Mouse (Mus musculus): ENCODE data around the gene Frs3. TPM values are rescaled to one million over a fixed set of nuclear protein-coding genes. Genes with fewer than 3 reads are reported as not detected.

Gene Frs3
- total RNA-seq, 2 experiments from 2014 or later, result 26.0 to 29.8 TPM

DNA sequence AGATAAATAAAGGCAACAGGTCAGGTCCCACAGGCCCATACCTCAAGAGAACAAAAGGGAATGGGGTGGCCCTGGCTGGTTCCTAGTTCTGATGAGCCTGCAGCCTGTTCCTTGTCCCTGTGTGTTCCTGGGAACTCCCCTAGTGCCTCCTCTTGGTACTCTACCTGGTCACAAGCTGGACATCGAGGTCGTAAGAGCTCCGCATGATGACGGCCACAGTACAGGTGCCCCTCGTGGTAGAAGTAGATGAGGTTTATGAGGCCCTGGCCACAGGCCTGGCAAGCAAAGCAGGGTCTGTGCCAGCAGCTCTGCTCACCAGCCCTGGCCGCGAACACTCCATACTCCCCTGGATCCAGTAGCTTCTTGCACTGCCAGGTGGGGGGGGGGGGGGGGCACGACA is 1.1 kb downstream of the Frs3 start:
- DNase-seq (ENCODE audit: low spot score in 2 of 2), result no peak

DNA sequence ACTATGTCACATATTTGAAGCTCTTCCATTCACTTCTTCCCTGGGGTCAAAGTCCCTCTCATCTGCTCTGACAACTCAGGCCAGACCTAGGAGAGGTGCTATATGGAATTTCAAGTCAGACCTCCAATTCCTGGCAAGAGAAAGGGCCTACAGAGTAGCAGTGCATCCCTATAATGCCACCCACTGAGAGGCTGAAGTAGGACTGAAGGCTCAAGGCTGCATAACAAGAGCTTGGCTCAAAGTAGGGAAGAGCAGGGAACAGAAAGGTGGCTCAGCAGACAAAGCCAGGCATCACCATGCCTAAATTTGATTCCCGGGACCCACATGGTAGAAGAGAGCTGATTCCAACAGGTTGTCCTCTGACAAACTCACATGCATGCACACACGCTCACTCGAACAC is 2.8 kb downstream of the Frs3 start:
- DNase-seq (ENCODE audit: low spot score in 2 of 2), result no peak

DNA sequence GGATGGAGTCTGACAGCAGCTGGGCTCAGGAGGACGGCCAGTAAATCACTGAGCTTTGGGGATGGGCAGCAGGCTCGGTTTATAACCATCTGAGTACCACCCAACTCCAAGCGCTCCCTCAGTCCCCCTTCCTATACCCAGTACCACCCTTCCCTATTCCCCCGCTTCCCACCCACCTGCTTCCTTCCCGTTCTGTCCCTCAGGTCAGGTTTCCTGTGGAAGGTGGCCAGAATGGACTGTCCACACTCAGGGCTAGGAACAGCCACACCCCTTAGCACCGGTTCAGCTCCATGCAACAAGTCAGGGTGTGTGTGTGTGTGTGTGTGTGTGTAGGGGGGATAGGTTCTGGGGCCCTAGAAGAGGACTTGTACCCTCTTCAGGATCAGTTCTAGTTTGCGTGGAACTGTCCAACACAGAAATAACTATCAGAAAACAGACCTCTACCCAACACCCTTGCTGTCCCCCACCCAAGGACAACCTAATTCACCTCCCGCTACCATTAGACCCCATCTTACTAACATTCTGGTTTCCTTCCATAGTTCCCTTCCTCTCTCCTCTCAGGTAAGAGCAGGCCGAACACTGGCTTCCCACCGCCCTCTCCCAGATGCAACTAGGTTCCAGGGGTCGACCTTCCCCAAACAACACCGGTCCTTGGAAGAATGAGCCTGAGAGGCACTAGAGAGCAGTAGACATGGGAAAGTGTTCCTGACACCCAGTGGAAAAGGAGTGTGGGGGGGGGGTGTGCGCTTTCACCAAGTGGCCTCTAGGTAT is 5.0 kb downstream of the Frs3 start:
- DNase-seq (ENCODE audit: low spot score in 2 of 2), result no peak

DNA sequence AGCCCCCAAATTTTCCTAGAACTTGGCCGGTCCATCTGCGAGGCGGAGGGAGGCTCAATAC is 5.4 kb downstream of the Frs3 start, which contains the start of gene Gm21981:
Gene Gm21981, minus strand, starts transcription at position 14 of the 61 bp plus-strand sequence.
- no peak for DNase-seq (ENCODE audit: low spot score in 2 of 2)

DNA sequence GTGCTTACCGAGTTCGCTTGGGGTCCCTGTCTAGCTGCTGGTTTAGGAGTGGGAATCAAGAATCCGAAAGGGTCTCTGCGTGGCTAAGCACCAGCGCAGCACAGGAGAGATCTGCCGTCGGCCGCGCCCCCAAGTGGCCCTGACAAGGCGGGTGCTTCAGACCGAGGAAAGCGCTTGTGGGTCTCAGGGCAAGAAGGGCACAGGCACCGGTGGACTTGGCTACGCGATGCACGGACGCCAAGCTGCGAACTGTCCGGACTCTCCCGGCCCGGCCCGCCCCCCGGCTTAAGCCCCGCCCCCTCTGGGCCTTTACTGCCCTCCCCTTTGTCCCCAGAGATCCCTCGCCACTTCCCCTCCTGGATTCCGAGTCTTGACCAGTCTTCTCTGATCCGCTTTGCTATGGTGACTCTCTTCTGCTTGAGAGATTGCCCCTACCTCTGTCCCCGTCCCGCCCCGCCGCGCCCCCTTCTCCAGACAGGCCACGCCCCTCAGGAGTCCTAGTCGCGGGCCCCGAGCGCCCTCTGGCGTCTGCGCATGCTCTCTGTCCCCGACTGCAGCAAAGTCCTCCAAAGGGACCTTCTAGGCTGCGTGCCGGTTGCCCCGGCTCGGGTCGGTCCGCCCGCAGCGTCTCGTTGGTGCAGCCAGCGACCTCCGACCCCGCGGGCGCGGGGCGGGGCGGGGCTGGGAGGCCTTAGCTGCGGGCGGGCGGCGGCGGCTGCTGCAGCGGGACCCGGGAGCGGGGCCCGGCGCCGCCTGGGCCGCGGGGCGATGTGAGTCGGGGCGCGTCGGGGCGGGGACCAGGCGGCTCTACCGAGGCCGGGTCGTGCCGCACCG is 5.9 kb downstream of the Frs3 start, which contains the start of gene Prickle4:
Gene Prickle4, minus strand, starts transcription at position 234 of the 834 bp plus-strand sequence.
- peak; percentile 93 to 98 for DNase-seq (ENCODE audit: low spot score in 2 of 2)

DNA sequence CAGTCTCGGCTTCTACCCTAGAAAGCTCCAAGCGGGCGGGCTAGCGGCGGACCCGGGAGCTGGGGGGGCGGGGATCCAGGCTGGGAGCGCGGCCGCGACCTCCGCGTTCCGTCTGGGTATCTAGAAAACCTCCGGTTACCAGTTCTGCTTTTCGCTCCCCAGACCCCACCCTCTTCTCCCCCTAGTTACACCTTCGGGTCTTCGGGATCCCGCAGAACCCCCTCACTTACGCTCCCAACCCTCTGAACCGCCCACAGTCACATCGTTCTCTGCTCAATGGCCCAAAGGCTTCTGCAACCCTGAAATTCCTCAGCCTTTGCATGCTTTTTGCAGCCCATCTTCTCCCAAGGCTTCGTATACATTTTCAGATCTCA is 6.5 kb downstream of the Frs3 start:
- no peak for DNase-seq (ENCODE audit: low spot score in 2 of 2)

DNA sequence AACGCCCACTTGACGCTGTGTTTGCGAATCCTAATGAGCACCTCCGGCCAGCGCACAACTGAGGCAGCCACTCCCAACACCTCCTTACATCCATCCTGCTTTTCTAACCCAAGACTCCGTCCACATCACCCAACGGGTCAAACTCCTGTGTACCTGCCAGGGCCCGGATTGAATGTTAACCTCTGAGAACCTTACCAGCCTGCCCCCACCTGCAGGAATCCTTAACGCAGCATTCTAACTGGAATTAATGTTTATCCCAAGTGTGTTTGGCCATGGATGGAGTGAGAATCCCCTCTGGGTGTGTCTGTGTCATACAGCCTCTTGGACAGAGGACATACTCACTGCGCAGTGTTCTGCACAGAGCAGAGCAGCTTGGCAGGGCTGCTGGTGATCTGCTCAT is 9.3 kb downstream of the Frs3 start:
- DNase-seq (ENCODE audit: low spot score in 2 of 2), result no peak

DNA sequence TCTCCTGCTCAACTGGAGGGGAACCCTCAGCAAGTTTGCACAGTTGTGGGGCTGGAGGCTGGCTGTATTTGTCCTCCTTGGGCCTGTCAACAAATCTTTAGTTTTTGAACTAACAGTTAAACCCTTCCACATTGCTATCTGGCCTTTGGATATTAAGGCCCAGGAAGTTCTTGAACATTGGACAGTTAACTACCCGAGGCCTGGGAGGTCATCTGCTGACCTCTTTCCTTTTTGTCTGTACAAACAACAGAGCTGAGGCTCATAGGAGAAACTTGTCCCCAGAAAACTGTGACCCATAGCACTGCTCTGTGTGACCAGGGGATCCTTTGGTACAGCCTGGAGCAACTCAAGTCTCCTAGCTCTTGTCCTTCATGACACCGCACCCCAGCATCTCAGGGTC is 10.2 kb downstream of the Frs3 start:
- no peak for DNase-seq (ENCODE audit: low spot score in 2 of 2)

DNA sequence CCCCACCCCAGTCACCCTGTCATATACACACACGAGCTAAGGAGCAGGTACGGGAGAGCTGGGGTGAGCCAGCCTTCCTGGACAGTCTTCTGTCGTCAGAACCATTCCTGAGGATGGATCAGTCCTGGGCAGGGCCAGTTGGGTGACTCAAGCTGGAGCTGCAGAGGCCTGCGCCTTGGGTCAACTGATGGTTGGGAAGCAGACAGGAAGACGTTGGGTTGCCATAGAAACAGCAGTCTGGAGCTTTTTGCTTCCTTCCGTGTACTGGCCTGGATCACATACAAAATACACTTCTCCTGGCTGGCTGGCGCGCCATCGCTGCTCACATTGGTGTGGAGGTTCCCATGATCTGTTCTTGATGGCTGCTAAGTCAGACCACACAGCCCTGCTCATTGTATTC is 13.0 kb downstream of the Frs3 start:
- DNase-seq (ENCODE audit: low spot score in 2 of 2), result no peak

DNA sequence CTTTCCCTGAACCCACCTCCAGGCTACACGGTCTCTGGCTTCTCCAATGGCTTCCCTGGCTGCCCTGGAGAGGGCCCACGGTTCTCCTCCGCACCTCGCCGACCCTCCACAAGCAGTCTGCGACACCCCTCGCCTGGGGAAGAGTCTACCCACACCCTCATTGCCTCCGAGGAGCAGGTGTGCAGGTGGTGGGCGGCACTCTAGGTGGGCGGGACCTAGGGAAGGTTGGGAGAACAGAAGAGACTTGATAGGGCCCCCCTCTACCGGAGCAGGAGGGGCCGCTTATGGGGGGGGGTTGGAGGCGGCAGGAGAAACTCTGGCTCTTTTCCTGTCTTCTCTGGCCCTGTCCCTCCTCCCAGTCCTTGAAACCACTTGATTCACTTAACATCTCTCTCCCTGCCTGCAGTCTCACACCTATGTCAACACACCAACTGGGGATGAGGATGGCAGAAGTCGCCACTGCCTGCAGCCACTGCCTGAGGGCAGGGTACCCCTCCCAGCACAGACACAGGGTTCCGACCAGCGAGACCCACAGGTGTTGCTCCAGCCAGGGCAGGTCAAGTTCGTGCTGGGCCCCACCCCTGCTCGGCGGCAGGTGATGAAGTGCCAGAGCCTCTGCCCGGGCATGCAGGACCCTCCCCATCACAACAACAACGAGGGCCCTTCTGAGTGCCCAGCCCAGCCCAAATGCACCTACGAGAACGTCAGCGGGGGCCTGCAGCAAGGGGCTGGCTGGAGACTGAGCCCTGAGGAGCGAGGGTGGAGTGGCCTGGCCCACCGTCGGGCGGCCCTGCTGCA is 13.9 kb downstream of the Frs3 start:
- DNase-seq (ENCODE audit: low spot score in 2 of 2), result no peak

DNA sequence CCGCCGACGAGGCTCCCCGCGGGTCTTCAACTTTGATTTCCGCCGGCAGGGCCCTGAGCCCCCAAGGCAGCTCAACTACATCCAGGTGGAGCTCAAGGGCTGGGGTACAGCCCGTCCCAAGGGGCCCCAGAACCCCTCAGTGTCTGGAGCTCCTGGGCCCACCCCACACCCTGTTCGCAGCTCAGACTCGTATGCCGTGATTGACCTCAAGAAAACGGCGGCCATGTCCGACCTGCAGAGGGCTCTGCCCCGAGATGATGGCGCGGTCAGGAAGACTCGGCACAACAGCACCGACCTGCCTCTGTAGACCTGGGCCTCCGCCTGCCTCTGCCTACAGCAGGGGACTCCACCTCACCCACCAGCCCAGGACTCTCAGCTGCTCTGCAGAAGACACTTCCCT is 14.7 kb downstream of the Frs3 start:
- no peak for DNase-seq (ENCODE audit: low spot score in 2 of 2)

DNA sequence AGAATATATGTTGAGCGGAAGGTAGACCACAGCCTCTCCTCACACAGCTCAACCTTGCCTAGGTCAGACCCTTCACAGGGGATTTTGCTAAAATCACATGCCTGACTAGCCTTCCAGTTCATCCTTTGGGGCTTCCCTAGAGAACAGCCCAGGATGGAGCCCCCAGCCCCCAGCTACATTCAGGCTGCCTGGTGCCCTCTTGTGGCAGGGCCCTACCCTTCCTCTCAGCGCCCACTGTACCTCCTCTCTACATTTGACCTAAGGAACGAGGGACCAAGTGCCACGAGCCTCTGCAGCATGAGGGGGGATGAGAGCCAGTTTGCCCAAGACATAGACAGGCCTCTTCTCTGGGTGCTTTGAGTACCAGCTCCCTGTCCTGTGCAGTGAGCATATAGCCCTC is 15.9 kb downstream of the Frs3 start:
- no peak for DNase-seq (ENCODE audit: low spot score in 2 of 2)

DNA sequence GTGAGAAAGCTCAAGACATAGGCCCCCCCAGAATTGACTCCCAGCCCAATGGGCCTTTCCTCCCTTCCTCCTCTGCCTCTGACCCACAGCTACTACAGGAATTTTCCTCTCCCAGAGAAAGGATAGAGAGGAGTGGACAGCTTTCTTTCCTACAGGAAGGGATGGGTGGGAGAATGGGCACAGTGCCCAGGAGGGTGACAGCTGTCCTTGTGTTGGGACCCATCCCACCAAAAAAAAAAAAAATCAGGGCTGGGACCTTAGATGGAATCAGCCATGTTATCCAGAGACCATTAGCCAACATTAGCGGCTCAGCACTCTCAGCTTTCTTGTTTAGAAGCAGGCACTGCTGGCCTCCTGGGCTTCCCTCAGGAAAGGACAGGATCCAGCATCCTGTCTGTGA is 17.4 kb downstream of the Frs3 start:
- no peak for DNase-seq (ENCODE audit: low spot score in 2 of 2)

DNA sequence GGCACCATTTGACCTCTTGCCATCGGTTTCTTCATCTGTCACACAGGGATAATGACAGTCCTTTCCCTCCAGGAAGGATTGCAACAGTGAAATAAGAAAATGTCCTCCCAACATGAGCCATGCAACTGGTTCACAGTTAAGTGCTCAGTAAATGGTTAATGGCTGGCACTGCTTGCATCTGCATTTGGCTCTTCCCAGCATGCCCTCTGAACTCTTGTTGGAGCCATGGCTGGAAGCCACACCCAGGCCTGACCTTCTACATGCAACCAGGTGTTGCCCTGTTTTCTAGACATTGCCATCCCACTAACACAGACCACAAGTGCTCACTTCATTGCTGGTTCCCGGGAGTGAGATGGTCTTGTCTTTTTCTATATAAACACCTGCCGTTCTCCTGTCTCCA is 19.1 kb downstream of the Frs3 start:
- no peak for DNase-seq (ENCODE audit: low spot score in 2 of 2)

DNA sequence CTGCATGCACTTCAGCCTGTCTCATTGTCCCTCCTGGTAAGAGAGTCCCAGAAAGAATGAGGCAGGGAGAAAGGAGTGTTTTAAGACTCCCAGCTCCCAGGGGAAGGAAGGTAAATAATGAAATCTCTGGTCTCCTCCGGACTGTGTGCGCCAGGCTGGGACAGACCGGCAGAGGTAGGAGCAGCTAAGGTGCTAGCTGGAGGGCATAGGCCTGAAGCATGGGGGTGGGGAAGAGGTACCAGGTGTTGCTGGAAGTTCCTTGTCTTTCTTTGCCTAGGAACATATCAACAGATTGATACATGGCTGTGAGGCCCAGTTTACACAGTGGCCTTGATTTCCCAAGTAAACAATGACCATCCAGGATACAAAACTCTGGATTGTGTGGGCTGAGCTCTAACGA is 20.1 kb downstream of the Frs3 start:
- DNase-seq (ENCODE audit: low spot score in 2 of 2), result no peak

DNA sequence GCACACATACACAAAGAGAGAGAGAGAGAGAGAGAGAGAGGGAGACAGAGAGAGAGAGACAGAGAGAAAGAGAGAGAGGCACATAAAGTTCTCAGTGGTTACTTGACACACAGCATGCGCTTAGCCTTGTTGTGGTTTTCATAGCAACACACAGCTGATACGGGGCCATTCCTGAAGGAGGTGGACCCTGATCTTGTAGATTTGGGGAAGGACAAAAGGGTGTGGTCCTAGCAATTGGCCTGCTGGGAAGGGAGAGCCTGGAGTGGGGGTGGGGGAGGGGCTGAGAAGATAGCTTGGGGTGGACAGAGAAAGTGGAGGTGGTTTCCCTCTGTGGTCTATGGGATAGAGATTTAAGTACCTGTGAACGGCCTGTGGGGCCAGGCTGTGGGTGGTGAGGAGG is 21.2 kb downstream of the Frs3 start:
- no peak for DNase-seq (ENCODE audit: low spot score in 2 of 2)

DNA sequence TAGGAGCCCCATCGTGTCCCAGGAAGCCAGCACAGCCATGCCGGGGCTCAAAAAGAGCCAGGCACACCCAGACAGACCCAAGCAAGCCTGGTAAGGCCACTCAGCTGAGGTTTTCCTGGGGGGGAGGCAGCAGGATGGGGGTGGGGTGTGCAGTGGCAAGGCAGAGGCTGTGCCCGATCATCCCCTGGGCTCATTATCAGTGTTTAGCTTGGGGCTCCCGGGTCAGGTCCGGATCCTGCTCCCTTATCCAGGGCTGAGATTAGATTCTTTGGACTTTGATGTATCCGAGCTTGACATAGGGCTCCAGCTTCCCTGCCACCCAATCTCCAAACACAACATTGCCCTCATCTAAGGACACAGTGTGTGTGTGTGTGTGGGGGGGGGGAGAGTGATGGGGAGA is 23.1 kb downstream of the Frs3 start:
- DNase-seq (ENCODE audit: low spot score in 2 of 2), result no peak

DNA sequence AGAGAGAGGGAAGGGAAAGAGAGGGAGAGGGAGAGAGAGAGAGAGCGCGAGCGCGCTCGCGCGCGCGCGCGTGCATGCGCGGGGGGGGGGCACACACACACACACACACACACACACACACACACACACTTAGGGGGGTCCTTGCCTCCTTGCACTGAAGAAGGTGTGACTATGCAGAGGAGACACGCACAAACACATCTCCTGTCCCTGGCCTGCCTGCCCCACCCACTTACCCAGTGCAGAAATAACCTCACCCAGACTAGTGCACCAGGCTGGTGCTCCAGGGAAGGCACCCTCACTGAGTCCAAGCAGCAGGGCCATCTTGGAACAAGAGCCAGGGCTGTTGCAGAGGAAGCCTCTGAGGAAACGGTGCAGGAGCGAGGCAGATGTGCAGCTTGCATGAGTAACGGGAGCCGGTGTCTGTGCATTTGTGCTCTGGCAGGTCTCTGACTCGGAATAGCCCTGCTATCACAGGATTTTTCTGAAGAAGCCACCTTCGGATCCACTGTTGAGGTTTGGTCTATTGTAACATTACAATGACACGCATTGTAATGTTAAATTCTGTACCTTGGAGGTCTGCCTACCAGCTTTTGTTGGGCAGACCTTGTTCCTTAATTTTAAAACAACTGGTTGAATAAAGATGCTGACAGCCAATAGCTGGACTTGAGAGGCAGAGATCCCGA is 24.2 kb downstream of the Frs3 start:
- no peak for DNase-seq (ENCODE audit: low spot score in 2 of 2)

DNA sequence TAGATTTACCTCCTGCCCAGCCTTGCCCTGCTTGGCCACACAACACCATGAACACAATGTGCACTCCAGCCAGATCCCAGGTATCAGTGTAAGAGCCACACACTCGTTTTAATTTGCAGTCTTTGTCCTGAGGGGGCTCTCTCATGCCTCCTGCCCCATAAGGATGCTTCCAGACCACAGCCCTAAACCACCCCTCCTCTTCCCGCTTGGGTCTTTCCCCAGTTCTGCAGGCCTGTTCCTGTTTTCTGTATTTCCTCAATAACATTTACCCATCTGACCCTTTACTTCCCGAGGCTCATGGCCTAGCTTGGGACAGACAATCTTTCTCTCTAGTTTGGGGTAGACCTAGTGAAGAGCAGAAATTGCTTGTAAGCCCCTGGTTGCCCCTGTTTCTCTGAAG is 26.2 kb downstream of the Frs3 start:
- no peak for DNase-seq (ENCODE audit: low spot score in 2 of 2)

DNA sequence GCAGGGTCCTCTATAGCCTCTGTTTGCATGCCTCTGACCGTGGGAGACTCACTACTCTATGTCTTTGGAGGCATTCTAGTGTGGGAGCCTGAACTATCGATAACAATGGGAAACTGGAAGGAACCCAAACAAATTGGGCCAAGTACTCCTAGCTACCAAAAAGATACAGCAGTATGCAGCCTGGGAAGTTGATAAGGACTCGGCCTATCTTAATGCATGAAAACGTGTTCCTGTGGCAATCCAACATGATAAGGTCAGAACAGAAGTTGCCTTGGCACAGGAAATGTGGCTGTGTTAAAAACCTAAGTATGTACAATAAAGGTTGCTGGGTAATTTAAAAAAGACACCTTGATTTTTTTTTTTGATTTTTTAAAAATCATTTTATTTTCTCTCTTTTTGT is 32.4 kb downstream of the Frs3 start:
- DNase-seq (ENCODE audit: low spot score in 2 of 2), result no peak

DNA sequence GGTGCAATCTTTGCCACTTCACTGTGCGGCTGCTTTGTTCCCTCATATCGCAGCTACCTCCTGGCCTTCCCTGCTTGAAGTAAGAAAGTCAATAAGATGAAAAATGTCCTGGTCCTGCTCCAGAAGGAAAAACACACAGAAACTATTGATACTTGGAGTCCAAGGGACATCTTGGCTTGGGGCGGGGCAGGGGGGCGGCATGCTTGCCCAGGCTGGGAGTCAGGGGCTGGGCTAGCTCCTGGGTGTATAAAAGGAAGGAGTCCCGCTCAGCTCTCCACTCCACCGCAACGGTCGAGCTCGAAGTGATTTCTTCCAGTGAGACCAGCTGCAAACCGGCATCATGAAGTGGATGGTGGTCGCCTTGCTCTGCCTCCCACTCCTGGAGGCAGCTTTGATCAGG is 37.7 kb downstream of the Frs3 start, which contains the start of gene Pgc:
Gene Pgc, plus strand, starts transcription at position 277 of the 400 bp plus-strand sequence.
- DNase-seq (ENCODE audit: low spot score in 2 of 2), result no peak
